In the genomic region with DNA sequence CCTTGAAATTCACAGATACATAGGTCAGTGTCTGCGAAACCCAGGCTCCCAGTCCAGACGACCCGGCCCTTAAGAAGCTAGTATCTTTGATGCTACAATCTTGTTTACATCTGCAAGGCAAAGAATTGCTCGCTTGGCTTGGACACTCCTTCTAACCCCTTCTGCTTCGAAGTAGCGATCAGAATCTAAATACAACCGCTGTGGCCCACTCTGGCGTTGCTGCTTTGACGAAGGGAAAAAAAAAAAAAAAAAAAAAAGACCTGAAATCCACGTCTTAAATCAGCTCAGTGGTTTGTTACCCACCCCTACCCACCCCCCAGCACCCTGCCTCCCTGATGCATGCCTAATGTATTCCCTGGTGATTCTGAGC, we compare ENCODE assay signal across 26 mouse cellular contexts. TPM values are rescaled to one million over a fixed set of nuclear protein-coding genes. Genes with fewer than 3 reads are reported as not detected.
DNase-seq lines count a peak whose midpoint lies in the region; ATAC-seq and TF ChIP-seq lines count a peak whose summit lies in the region.
"Had no signal": no experiment of that assay in that cellular context is flagged by ENCODE, and none has a peak within 500 bp of the region (broad histone marks: within the 10 kb centered on the region; RNA-seq: fewer than 3 reads in every experiment).

No protein-coding gene starts in this region.

- no peak overlapping the region for H3K9ac ChIP-seq in forebrain, embryonic 14.5 days (ENCODE audit: low read length)
- H3K9ac ChIP-seq in forebrain, embryonic 12.5 days, result no peak overlapping the region
- H3K9ac ChIP-seq in midbrain, embryonic 12.5 days (replicated peaks), result no peak overlapping the region
- no peak overlapping the region for H3K9ac ChIP-seq in midbrain, embryonic 15.5 days
- H3K9ac ChIP-seq in intestine, embryonic 16.5 days (ENCODE audit: low read depth, low read length), result no peak overlapping the region
- H3K9ac ChIP-seq: forebrain, embryonic 13.5 days; liver, postnatal 0 days had no signal

- H3K4me3 ChIP-seq in forebrain, embryonic 14.5 days (ENCODE audit: low read depth, low read length), result no peak overlapping the region
- no peak overlapping the region for H3K4me3 ChIP-seq in forebrain, embryonic 12.5 days (replicated peaks)
- H3K4me3 ChIP-seq in midbrain, embryonic 12.5 days, result no peak overlapping the region
- no peak overlapping the region for H3K4me3 ChIP-seq in midbrain, embryonic 15.5 days
- H3K4me3 ChIP-seq in intestine, embryonic 16.5 days (ENCODE audit: low read length), result no peak overlapping the region
- H3K4me3 ChIP-seq: erythroblast, embryonic 14.5 days; forebrain, embryonic 13.5 days; gastrocnemius, adult 2 months had no signal

- intact Hi-C loops in left cerebral cortex, postnatal 10 days (cut with DNase I), result no loop called here

- DNase-seq in forebrain, embryonic 14.5 days (ENCODE audit: low spot score), result peak; percentile 14
- peak; percentile 57 for DNase-seq in brain, embryonic 14.5 days (ENCODE audit: low read depth)
- DNase-seq in left cerebral cortex, postnatal 10 days (ENCODE audit: extremely low spot score in 1 of 2, low spot score in 2 of 2), result no peak
- DNase-seq in left cerebral cortex, adult 9 months (ENCODE audit: low spot score in 2 of 2), result no peak
- DNase-seq: adrenal gland, postnatal 14 days; cerebellum, adult 8-10 months; cerebellum, postnatal 36 days; gastrocnemius, adult 2 months; kidney, adult 2 months; kidney, postnatal 10 days; liver, postnatal 0 days; right cerebral cortex, postnatal 14 days; thymus, postnatal 14 days had no signal

- no peak overlapping the region for H3K4me2 ChIP-seq in forebrain, embryonic 14.5 days (ENCODE audit: low read length)
- no peak overlapping the region for H3K4me2 ChIP-seq in forebrain, embryonic 12.5 days
- H3K4me2 ChIP-seq in midbrain, embryonic 12.5 days (replicated peaks), result no peak overlapping the region; the same call in 1 of the 2 replicates
- no peak overlapping the region for H3K4me2 ChIP-seq in midbrain, embryonic 15.5 days
- H3K4me2 ChIP-seq in intestine, embryonic 16.5 days (ENCODE audit: low read depth, low read length), result peak overlapping the region; percentile 37; the same call in 1 of the 2 replicates
- H3K4me2 ChIP-seq: forebrain, embryonic 13.5 days had no signal

- H3K27ac ChIP-seq in forebrain, embryonic 14.5 days (ENCODE audit: low read depth, low read length), result no peak overlapping the region
- H3K27ac ChIP-seq in forebrain, embryonic 12.5 days, result no peak overlapping the region
- 0 out of 2 replicates have a peak overlapping the region, but pooled peaks have one; percentile 56 for H3K27ac ChIP-seq in midbrain, embryonic 12.5 days (replicated peaks)
- H3K27ac ChIP-seq in midbrain, embryonic 15.5 days, result no peak overlapping the region
- no peak overlapping the region for H3K27ac ChIP-seq in intestine, embryonic 16.5 days (ENCODE audit: low read length)
- H3K27ac ChIP-seq: forebrain, embryonic 13.5 days; gastrocnemius, adult 2 months; hindbrain, postnatal 0 days had no signal

- H3K27me3 ChIP-seq in forebrain, embryonic 14.5 days (replicated peaks; ENCODE audit: control insufficient read depth, insufficient read depth, low read length), result peaks cover 70% of the 10 kb centered on the region
- H3K27me3 ChIP-seq in forebrain, embryonic 12.5 days, result peaks cover 91% of the 10 kb centered on the region
- H3K27me3 ChIP-seq in midbrain, embryonic 12.5 days, result peaks cover 89% of the 10 kb centered on the region
- peaks cover 76% of the 10 kb centered on the region for H3K27me3 ChIP-seq in midbrain, embryonic 15.5 days (replicated peaks)
- H3K27me3 ChIP-seq in intestine, embryonic 16.5 days (replicated peaks; ENCODE audit: control insufficient read depth, insufficient read depth, low read length), result peaks cover 38% of the 10 kb centered on the region

- TF ChIP-seq POLR2A in brain, embryonic 14.5 days (IDR thresholded peaks at IDR 0.05; ENCODE audit: borderline replicate concordance, extremely low read depth, insufficient read depth, insufficient read length, poor library complexity, severe bottlenecking), result no peak

- no peaks in the 10 kb centered on the region for H3K36me3 ChIP-seq in forebrain, embryonic 14.5 days (ENCODE audit: control insufficient read depth, insufficient read depth, low read length)
- no peaks in the 10 kb centered on the region for H3K36me3 ChIP-seq in forebrain, embryonic 12.5 days (replicated peaks)
- H3K36me3 ChIP-seq in midbrain, embryonic 12.5 days, result no peaks in the 10 kb centered on the region
- no peaks in the 10 kb centered on the region for H3K36me3 ChIP-seq in midbrain, embryonic 15.5 days (replicated peaks)
- H3K36me3 ChIP-seq in intestine, embryonic 16.5 days (ENCODE audit: control insufficient read depth, insufficient read depth, low read length), result no peaks in the 10 kb centered on the region

- no peaks in the 10 kb centered on the region for H3K9me3 ChIP-seq in forebrain, embryonic 14.5 days (replicated peaks; ENCODE audit: control insufficient read depth, low read length)
- no peaks in the 10 kb centered on the region for H3K9me3 ChIP-seq in forebrain, embryonic 12.5 days
- no peaks in the 10 kb centered on the region for H3K9me3 ChIP-seq in midbrain, embryonic 12.5 days
- no peaks in the 10 kb centered on the region for H3K9me3 ChIP-seq in midbrain, embryonic 15.5 days
- no peaks in the 10 kb centered on the region for H3K9me3 ChIP-seq in intestine, embryonic 16.5 days (ENCODE audit: control insufficient read depth, low read length)
- H3K9me3 ChIP-seq: forebrain, embryonic 13.5 days had no signal

- H3K4me1 ChIP-seq in forebrain, embryonic 14.5 days (ENCODE audit: control insufficient read depth, insufficient read depth, low read length), result peaks cover 5% of the 10 kb centered on the region
- H3K4me1 ChIP-seq in forebrain, embryonic 12.5 days, result peaks cover 21% of the 10 kb centered on the region
- H3K4me1 ChIP-seq in midbrain, embryonic 12.5 days, result peaks cover 17% of the 10 kb centered on the region
- peaks cover 17% of the 10 kb centered on the region for H3K4me1 ChIP-seq in midbrain, embryonic 15.5 days
- 0 out of 2 replicates have a peak, but pooled peaks cover 5% of the 10 kb centered on the region for H3K4me1 ChIP-seq in intestine, embryonic 16.5 days (ENCODE audit: control insufficient read depth, insufficient read depth, low read length)

- no peak for TF ChIP-seq CTCF in brain, embryonic 14.5 days (IDR thresholded peaks at IDR 0.05; ENCODE audit: borderline replicate concordance, extremely low read depth, insufficient read depth, insufficient read length)

- ATAC-seq in forebrain, embryonic 14.5 days, result no peak
- no peak for ATAC-seq in forebrain, embryonic 12.5 days (ENCODE audit: low FRiP score)
- no peak for ATAC-seq in midbrain, embryonic 12.5 days (ENCODE audit: low FRiP score, low read depth)
- no peak for ATAC-seq in midbrain, embryonic 15.5 days (replicated peaks)
- ATAC-seq in intestine, embryonic 16.5 days, result no peak
- ATAC-seq: forebrain, embryonic 13.5 days; hindbrain, postnatal 0 days; liver, postnatal 0 days; lung, postnatal 0 days had no signal

- under 1% methylated on average over 10 of the region's 10 CpGs for WGBS in forebrain, embryonic 14.5 days
- WGBS in forebrain, embryonic 12.5 days, result under 1% methylated on average over 10 of the region's 10 CpGs
- WGBS in midbrain, embryonic 12.5 days, result 2% methylated on average over 10 of the region's 10 CpGs
- 1% methylated on average over 10 of the region's 10 CpGs for WGBS in midbrain, embryonic 15.5 days
- 13% methylated on average over 10 of the region's 10 CpGs for WGBS in intestine, embryonic 16.5 days

RNA-seq across cellular contexts. Expression of gene Pitx2, which starts 3.1 kb away (rescaled TPM):
- 9.3 and 13.7 TPM in 2 replicates for polyA plus RNA-seq in forebrain, embryonic 14.5 days (2014; fragmentation: Nextera tagmentation; extraction: Ambion mirVana)
- polyA plus RNA-seq in forebrain, embryonic 12.5 days (2016; fragmentation: Nextera tagmentation; extraction: Ambion mirVana), result 15.9 and 28.3 TPM in 2 replicates
- polyA plus RNA-seq in midbrain, embryonic 12.5 days (2016; fragmentation: Nextera tagmentation; extraction: Ambion mirVana), result 65.6 and 78.1 TPM in 2 replicates
- polyA plus RNA-seq in midbrain, embryonic 15.5 days (2015; fragmentation: Nextera tagmentation; extraction: Ambion mirVana), result 41.0 and 60.5 TPM in 2 replicates
- 17.2 and 18.6 TPM in 2 replicates for polyA plus RNA-seq in brain, embryonic 14.5 days (2012; rRNA removed)
- 28.1 and 29.0 TPM in 2 replicates for polyA plus RNA-seq in intestine, embryonic 16.5 days (2015; fragmentation: Nextera tagmentation; extraction: Ambion mirVana)
- not detected for total RNA-seq in left cerebral cortex, postnatal 10 days (2021)
- total RNA-seq: adrenal gland, postnatal 14 days; layer of hippocampus, postnatal 25 days; left cerebral cortex, postnatal 36 days; neutrophil, adult 5-6 weeks had no signal
- polyA plus RNA-seq: erythroblast, embryonic 14.5 days; frontal cortex, adult 2 months; liver, adult 2 months had no signal

Comparison
In these comparisons a context has a peak if more than half of its experiments do, and no peak if none do; other contexts are left out.
1. DNase-seq: peak in forebrain, embryonic 14.5 days (single experiment) and brain, embryonic 14.5 days (single experiment); none in left cerebral cortex, postnatal 10 days (0 of 2) and left cerebral cortex, adult 9 months (0 of 2).